Mouse (Mus musculus) monocyte, adult 2 months (primary cell): Measurements from ENCODE around the gene Gm44805.

Experiments
- DNase-seq, 2 experiments: peaks; one replicate each; pipeline ENCODE4 v3.0.0; 2022; ENCODE audit warnings: low spot score in 2 of 2, low read depth in 1 of 2

The Gm44805 gene

DNA sequence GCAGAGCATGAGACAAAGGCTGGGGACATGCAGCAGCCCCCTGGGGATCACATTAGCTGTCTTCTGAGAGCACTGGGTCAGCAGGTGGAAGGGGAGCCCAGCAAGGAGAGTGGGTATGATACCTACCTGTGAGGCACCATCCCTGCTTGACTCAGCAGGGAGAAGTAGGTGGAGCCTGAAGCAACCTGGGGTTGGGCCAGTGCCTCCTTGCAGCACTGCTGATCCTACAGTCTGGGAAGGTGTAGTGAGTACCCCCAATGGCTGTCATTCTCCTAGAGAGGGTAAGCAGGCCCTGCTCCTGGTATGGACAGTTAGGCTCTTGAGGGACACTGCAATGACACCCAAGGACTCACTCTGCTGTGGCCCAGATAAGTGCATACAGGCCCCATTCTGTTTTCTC, 48.9 kb downstream of the Gm44805 start:
- no peak for DNase-seq

DNA sequence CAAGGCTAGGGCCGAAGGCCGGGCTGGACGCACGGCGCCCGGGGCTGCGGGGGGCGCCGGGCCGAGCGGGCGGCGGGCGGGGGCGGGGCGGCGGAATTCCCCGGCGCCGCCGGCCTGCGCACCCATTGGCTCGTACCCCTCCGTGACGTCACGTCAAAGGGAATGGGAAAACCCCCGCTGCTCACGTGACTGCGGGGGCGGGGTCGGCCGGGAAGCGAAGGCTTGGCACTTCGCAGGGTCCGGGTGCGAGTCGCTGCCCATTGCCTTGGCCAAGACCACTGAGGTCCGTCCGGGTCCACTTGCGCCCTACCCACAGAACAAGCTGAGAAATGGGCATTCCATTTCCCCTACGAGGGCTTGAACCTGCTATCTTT, 51.9 kb downstream of the Gm44805 start, which contains the start of gene Relb:
Gene Relb (minus strand): TSS at position 78 of the 374 bp plus-strand sequence.
- peak; percentile 71 to 89 for DNase-seq

DNA sequence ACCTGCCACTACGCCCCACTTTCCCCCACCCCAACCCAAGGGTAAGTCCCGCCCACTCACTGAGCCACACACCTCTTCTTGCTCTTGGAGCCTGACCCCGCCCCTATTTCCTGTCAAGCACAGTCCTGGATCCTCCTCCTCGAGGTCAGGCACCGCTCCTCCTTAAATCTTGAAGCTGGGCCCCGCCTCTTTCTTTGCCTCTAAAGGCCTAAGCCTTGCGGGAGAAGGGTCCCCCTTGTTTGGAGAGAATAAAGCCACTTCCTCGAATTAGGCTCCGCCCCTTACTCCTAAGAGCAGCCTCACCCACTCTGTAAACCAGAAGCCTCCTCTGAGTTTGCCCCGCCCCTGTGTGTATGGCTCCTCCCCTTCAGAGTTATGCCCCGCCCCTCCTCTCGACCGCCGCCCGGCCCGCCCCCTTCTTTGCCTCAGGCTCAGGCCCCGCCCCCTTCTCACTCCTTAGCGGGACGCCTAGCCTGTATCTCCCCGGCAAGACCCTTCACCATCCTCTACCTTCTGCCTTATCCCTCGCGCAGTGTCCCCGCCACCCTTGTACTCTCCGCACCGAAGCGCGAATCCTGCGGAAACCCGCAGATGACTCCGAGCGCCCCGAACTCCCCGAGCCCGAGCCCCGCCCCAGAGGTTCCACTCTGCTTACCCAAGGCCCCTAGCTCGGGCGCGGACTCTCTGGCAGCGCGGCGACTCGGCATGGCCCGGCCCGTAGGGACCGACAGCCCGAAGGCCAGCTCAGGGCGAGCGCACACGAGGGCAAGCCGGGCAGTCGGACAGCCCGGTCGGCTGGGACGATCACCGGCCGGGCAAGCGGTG, 52.5 kb downstream of the Gm44805 start:
- DNase-seq, result peak; percentile 95 to 97

DNA sequence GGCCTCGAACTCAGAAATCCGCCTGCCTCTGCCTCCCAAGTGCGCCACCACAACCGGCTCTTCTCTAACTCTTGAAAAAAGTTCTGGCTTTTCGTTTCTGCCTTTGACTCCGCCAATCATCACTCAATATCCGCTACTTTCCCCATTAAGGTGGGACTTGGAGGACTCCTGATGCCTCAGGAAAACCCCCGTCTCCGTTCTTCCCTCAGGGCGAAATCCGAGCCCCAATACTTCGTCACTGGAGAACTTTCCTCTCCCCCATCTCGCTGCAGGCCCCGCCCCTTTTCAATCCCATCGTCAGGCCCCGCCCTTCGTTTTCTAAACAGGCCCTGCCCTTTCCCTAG, 53.1 kb downstream of the Gm44805 start:
- DNase-seq, result no peak

DNA sequence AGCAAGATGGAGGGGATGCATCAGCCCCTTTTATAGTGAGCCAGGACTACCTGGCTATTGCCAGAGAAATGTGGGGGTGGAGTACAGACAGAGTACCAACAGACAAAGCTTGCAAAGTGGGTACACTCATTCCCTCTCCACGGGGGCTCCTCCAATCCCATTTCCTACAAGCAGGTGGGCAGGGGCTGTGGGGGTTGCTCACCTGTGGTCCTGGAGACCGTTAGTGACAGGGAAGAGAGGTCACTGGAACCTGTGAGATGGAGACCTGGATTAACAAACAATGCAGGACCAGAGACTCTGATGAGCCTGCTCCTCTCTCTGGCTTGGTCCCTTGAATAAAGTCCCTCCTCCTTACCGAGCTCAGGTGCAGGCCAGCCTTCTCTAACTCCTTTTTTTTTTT, 53.5 kb downstream of the Gm44805 start:
- DNase-seq, result no peak

DNA sequence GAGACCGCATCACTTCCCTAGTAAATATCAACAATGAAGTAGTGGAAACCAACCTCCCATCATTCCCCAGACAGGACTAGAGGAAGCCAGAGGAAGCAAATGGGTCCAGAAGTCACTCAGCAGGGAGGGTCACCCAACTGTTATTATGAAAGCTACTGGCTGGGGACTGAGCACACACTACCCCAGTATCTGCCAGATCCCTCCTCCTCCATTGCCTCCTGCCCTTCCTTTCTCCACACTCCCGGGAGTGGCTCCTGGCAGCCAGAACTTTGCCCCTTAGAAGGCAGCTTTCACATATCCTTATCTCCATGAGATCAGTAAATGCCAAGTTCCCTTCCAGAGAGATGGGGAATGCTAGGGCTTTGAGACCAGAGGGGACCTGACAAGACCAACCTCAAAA, 57.8 kb downstream of the Gm44805 start:
- DNase-seq, result no peak

DNA sequence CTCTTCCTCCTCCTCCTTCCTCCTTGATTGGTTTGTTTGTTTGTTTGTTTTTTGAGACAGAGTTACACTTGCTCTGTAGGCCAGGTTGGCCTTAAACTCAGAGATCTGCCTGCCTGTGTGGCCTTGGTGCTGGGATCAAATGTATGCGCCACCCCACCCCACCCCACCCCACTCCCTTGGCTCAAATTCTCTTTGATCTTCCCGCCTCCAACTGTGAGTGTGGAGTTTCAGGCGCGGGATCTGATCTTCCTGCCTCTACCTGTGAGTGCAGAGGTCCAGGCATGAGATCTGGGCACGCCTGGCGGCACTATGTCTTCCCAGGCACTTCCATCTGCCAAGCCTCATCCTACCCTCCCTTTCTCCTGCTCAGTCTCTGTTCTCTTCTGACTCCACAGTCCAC, 59.0 kb downstream of the Gm44805 start:
- no peak for DNase-seq
